Mouse (Mus musculus) stomach, embryonic 16.5 days (tissue): Measurements from ENCODE around the gene Ctu2. TPM values are rescaled to one million over a fixed set of nuclear protein-coding genes. Genes with fewer than 3 reads are reported as not detected.

Source experiments
- ATAC-seq: fragments of 200-750 bp; cut with Nextera tagmentation; 2 replicates; pipeline ENCODE4 v1.8.0; 2017; ENCODE audit warnings: moderate number of reproducible peaks, moderate TSS enrichment; ENCODE audit not compliant: insufficient read depth, low FRiP score
- H3K27ac ChIP-seq: fragments of 300-500 bp; sonication (generic); 2 replicates; pipeline ENCODE4 v1.5.1; 2014; ENCODE audit warnings: low read length
- H3K27me3 ChIP-seq: fragments of 300-500 bp; sonication (generic); 2 replicates; pipeline ENCODE4 v1.6.1; 2014; ENCODE audit warnings: low read length, control low read depth, mixed read lengths; ENCODE audit not compliant: control insufficient read depth, insufficient read depth
- H3K36me3 ChIP-seq: fragments of 300-500 bp; sonication (generic); 2 replicates; pipeline ENCODE4 v1.6.1; 2014; ENCODE audit warnings: low read length; ENCODE audit not compliant: control insufficient read depth, insufficient read depth
- H3K4me1 ChIP-seq: fragments of 300-500 bp; sonication (generic); 2 replicates; pipeline ENCODE4 v1.6.1; 2014; ENCODE audit warnings: low read length, control low read depth, mixed read lengths; ENCODE audit not compliant: control insufficient read depth, insufficient read depth
- H3K4me2 ChIP-seq: fragments of 300-500 bp; sonication (generic); 2 replicates; pipeline ENCODE4 v1.6.1; 2014; ENCODE audit warnings: low read depth, low read length, mixed read lengths
- H3K4me3 ChIP-seq: fragments of 300-500 bp; sonication (generic); replicated peaks from 2 replicates; pipeline ENCODE4 v1.5.1; 2014; ENCODE audit warnings: mild to moderate bottlenecking, low read length
- H3K9ac ChIP-seq: fragments of 300-500 bp; sonication (generic); 2 replicates; pipeline ENCODE4 v1.6.1; 2014; ENCODE audit warnings: low read length
- H3K9me3 ChIP-seq: fragments of 300-500 bp; sonication (generic); replicated peaks from 2 replicates; pipeline ENCODE4 v1.6.1; 2016; ENCODE audit warnings: low read length, control low read depth; ENCODE audit not compliant: control insufficient read depth
- WGBS: fragments of 180-500 bp; shearing (Covaris S2); extraction: QIAGEN DNeasy Blood & Tissue Kit; methylation state at CpG from one replicate; pipeline ENCODE4 v1.1.7; 2014; 5-methylcytosine and 5-hydroxymethylcytosine counted together
- polyA plus RNA-seq: library from polyadenylated mRNA; unstranded; fragments of >200 nt; fragmentation: Nextera tagmentation; extraction: Ambion mirVana; gene quantifications from 2 replicates; pipeline ENCODE4 v1.2.1, GENCODE M21; 2015

The Ctu2 gene
- polyA plus RNA-seq, 1 experiment from 2014 or later: 39.8 TPM

DNA sequence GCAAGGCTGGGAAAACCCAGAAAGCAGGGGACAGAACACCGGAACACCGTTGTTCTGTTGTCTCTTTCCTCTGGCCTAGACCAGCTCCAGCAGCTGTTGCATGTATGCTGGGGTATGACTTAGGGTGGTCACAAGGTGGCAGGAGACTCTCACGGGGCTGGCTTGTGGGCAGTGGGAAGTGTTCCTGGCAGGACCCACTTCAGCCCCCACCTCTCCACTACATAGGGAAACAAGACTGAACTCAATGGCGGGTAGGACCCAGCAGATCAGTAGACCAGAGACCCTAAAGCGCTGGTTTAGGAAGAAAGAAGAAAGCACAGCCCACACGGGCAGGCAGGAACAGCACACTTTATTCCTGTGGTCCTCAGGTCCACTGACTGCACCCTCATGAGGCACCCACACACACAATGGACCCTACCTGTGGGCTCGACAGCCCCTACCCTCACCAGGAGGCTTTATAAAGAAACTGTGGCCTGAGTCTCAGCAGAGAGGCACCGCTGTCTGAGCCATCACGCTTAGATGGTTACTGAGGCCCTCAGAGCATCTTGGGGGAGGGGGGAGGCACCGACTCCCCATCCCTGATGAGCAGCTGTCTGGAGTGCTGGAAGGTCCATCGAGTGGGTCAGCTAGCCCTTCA lies 42.6 kb upstream of the Ctu2 start:
- Histone ChIP-seq H3K4me2 (peak overlapping the region; percentile 83), H3K27ac (peak overlapping the region; percentile 86; the same call in 1 of the 2 replicates), H3K36me3 (0 out of 2 replicates have a peak, but pooled peaks cover 4% of the 10 kb centered on the region), H3K9me3 (no peaks in the 10 kb centered on the region; the same call in 1 of the 2 replicates), H3K27me3 (no peaks in the 10 kb centered on the region), H3K4me3 (peak overlapping the region; percentile 65), H3K4me1 (peaks cover 19% of the 10 kb centered on the region), H3K9ac (peak overlapping the region; percentile 86)
- WGBS: 58% methylated on average over 11 of the region's 11 CpGs
- ATAC-seq: 0 out of 2 replicates have a peak, but pooled peaks have one; percentile 0

DNA sequence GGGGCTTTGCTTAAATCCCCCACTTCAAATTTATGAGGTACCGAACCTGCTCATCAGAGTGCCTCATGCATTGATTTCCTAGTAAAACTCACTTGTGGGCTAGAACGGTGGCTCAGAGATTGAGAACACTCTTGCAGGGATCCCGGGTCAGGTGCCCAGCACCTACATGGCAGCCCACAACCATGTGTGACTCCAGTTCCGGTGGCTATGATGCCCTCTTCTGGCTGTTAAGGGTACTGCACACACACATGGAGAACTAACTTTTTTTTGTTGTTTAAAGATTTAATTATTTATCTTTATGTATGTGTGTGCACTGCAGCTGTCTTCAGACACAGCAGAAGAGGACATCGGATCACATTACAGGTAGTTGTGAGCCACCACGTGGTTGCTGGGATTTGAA lies 40.6 kb upstream of the Ctu2 start:
- Histone ChIP-seq H3K27me3 (no peaks in the 10 kb centered on the region), H3K9ac (no peak overlapping the region), H3K4me1 (peaks cover 22% of the 10 kb centered on the region), H3K9me3 (no peaks in the 10 kb centered on the region; the same call in 1 of the 2 replicates), H3K36me3 (0 out of 2 replicates have a peak, but pooled peaks cover 8% of the 10 kb centered on the region), H3K4me3 (no peak overlapping the region), H3K27ac (no peak overlapping the region), H3K4me2 (no peak overlapping the region)
- WGBS: 91% methylated on average over 6 of the region's 6 CpGs
- ATAC-seq: no peak

DNA sequence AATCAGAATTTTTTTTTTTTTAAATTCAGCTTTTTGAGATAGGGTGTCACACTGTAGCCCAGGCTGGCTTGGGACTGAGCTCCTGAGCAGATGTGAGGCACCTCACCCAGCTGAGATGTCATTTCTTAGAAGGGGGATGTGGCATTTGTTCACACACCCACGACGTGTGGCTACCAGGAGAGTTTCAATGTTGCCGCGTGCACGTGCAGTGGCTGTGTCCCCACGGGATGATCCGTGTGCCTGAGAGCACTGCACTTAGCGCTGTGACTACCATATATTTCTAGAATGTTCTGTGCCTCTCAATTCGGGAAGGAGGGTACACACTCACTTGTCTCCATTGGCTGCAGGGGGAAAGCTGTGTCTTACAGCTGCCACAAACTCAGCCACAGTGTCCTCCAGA lies 39.8 kb upstream of the Ctu2 start:
- H3K4me2 ChIP-seq: no peak overlapping the region
- H3K9ac ChIP-seq: no peak overlapping the region
- WGBS: 98% methylated on average over 9 of the region's 9 CpGs
- ATAC-seq: no peak
- H3K27me3 ChIP-seq: no peaks in the 10 kb centered on the region
- H3K4me3 ChIP-seq: no peak overlapping the region
- H3K36me3 ChIP-seq: 0 out of 2 replicates have a peak, but pooled peaks cover 8% of the 10 kb centered on the region
- no peak overlapping the region for H3K27ac ChIP-seq
- peaks cover 22% of the 10 kb centered on the region for H3K4me1 ChIP-seq
- H3K9me3 ChIP-seq: no peaks in the 10 kb centered on the region; the same call in 1 of the 2 replicates

DNA sequence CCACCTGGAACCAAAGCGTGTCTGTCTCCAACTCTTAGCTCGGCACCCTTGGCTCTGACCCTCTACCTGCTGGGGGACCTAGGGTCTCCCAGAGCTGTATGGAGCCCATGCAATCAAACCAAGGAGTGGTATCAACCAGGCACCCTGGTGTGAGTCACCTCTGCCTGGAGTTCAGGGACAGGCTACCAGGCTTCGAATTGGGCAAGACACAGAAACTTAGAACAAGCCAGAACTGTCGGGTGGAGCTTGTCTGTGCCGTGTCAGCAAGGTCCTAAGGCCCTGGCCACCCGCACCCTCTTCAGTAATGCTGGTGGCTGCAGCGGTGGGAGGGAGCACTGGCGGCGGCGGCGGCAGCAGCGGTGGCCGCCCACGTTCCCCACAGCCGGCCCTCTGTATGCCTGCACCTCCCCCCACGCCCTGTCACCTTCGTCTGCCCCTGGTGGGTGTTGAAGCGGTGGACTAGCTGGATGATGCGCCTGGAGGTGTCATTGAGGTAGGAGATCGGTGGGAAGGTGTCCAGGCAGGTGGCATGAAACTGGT lies 39.3 kb upstream of the Ctu2 start:
- Histone ChIP-seq H3K27ac (no peak overlapping the region), H3K27me3 (no peaks in the 10 kb centered on the region), H3K36me3 (0 out of 2 replicates have a peak, but pooled peaks cover 8% of the 10 kb centered on the region), H3K4me3 (no peak overlapping the region), H3K9me3 (no peaks in the 10 kb centered on the region; the same call in 1 of the 2 replicates), H3K4me1 (peaks cover 19% of the 10 kb centered on the region), H3K9ac (no peak overlapping the region), H3K4me2 (no peak overlapping the region)
- WGBS: 85% methylated on average over 20 of the region's 20 CpGs
- ATAC-seq: no peak

- Histone ChIP-seq H3K4me1 (peaks cover 23% of the 10 kb centered on the region), H3K9ac (peak overlapping the region; percentile 60), H3K27ac (peak overlapping the region; percentile 64), H3K9me3 (no peaks in the 10 kb centered on the region; the same call in 1 of the 2 replicates), H3K27me3 (no peaks in the 10 kb centered on the region), H3K36me3 (0 out of 2 replicates have a peak, but pooled peaks cover 8% of the 10 kb centered on the region), H3K4me3 (peak overlapping the region; percentile 8; the same call in 1 of the 2 replicates), H3K4me2 (peak overlapping the region; percentile 15; the same call in 1 of the 2 replicates)
- 80% methylated on average over 13 of the region's 13 CpGs for WGBS
- no peak for ATAC-seq
These were observed 38.1 kb upstream of the Ctu2 start for GRCm38 (mm10) chr8:122437708-122438331.

GRCm38 (mm10) chr8:122439336-122439735 lies 36.6 kb upstream of the Ctu2 start:
- no peaks in the 10 kb centered on the region; the same call in 1 of the 2 replicates for H3K9me3 ChIP-seq

GRCm38 (mm10) chr8:122441326-122441725 lies 34.6 kb upstream of the Ctu2 start:
- Histone ChIP-seq H3K4me3 (no peak overlapping the region), H3K4me1 (peaks cover 30% of the 10 kb centered on the region), H3K27me3 (no peaks in the 10 kb centered on the region), H3K27ac (no peak overlapping the region), H3K9me3 (no peaks in the 10 kb centered on the region), H3K9ac (no peak overlapping the region; the same call in 1 of the 2 replicates), H3K4me2 (no peak overlapping the region), H3K36me3 (0 out of 2 replicates have a peak, but pooled peaks cover 4% of the 10 kb centered on the region)
- no peak for ATAC-seq
- WGBS: 85% methylated on average over 1 of the region's 1 CpGs

More at GRCm38 (mm10) chr8:122439336-122439735, 36.6 kb upstream of the Ctu2 start:
- Histone ChIP-seq H3K27me3 (no peaks in the 10 kb centered on the region), H3K4me1 (peaks cover 19% of the 10 kb centered on the region), H3K4me2 (no peak overlapping the region), H3K36me3 (0 out of 2 replicates have a peak, but pooled peaks cover 8% of the 10 kb centered on the region), H3K27ac (no peak overlapping the region), H3K9ac (no peak overlapping the region), H3K4me3 (no peak overlapping the region)
- WGBS: 93% methylated on average over 16 of the region's 16 CpGs
- ATAC-seq: no peak

- 20% methylated on average over 7 of the region's 7 CpGs for WGBS
- Histone ChIP-seq H3K9ac (peak overlapping the region; percentile 76), H3K27me3 (no peaks in the 10 kb centered on the region), H3K4me2 (peak overlapping the region; percentile 89), H3K9me3 (no peaks in the 10 kb centered on the region), H3K27ac (0 out of 2 replicates have a peak overlapping the region, but pooled peaks have one; percentile 63), H3K4me1 (peaks cover 30% of the 10 kb centered on the region), H3K4me3 (peak overlapping the region; percentile 74), H3K36me3 (0 out of 2 replicates have a peak, but pooled peaks cover 4% of the 10 kb centered on the region)
- ATAC-seq: no peak
These were observed 33.6 kb upstream of the Ctu2 start for GRCm38 (mm10) chr8:122442356-122442755.
